Mouse (Mus musculus) frontal cortex, postnatal 25 days (tissue): ENCODE results near the gene Gm4450.
"Not testable (repeated sequence)": the region's sequence is repeated elsewhere in the genome, so short reads cannot be mapped to it uniquely, and the experiment has no call there.

ENCODE experiments used
- DNase-seq, 2 experiments: peaks; one replicate each; pipeline ENCODE4 v3.0.0; 2022; ENCODE audit warnings: low spot score in 2 of 2

The Gm4450 gene

DNA sequence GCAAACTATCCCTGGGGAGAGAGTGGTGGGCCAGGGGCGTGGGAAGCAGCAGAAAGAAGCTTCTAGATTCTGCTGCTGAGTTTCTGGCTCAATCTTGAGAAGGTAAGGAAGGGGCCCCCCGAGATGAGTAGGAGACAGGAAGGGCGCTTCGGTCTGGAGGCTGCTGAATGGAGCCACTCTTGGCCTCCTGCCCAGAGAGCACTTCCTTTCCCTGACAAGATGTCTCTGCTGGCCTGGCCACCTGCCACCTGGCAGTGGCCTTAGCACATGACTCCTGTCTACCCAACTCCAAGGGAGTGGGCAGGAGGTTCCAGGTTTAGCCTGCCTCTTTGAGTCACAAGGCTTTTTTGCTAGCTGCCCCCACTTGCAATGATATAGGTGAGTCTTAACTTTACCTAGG lies 39.6 kb downstream of the Gm4450 start:
- DNase-seq, result peak; percentile 64 to 72

DNA sequence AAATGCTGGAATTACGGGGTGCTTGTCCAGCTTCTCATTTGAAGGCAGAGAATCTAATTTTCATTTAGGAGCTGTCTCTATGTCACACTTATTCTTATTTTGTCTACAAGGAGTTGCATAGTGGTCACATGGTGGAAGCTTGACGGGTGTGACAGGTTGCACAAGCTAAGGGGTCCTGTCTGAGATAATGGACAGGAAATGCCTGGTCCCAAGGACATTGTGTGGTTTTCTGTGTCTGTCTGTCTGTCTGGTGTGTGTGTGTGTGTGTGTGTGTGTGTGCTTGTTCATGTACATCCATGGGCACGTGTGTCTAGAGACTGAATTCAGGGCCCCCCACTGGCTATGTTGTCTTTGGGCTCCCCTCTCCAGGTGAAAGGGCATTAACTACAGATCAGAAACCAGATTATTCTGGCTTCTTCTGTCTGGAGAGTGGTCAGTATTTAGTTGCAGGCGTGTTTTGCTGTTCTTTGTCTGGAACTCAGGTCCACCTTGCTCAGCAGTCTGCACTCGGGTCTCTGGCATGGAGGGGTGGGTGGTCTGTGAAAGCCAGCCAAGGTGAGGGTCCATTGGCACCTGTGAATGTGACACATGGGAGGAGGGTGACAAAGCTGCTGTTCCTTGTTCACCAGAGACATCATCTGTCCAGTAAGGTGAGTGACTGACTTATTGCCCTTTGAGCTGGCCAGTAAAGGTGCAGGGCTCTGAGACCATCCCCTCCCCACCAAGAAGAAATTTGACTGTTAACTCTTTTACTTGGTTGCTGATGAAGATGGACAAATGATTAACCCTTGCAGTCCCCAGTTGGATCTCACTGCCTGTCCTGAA lies 40.3 kb downstream of the Gm4450 start:
- no peak for DNase-seq

DNA sequence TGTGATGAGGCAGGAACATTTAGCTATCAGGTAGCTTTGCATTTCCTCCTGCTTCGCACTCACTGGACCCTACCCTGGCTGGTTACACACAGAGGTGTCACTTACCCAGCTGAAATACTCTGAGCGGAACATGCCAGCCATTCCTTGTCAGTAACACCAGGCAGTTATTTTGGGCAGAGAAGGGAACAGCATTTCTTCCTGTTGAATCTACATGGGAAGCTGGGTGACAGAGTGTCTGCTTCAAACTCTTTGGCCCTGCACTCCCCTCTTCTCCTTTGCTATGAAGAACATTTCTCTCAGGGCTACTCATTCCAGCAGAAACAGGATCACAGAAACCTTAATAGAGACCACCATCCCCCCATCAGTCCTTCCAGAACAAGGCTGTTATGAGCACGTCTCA lies 42.6 kb downstream of the Gm4450 start:
- DNase-seq, result no peak

DNA sequence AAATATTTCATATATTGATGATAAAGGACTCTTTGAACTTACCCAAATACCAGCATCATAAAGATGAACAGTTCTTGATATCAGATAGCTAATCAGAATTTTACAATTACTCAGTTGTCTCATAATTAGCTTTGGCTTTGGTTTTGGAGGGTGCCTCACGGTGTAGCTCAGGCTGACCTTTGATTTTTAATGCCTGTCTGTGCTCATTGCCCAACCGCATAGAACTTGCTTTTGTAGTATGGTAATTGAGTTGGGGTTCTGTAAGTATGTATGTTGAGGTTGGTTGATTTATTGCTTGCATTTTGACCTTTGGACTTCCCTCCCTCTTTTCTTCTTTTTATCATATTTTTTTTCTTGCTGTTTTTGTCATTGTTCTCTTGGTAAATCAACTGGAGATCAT lies 43.2 kb downstream of the Gm4450 start:
- no peak for DNase-seq

DNA sequence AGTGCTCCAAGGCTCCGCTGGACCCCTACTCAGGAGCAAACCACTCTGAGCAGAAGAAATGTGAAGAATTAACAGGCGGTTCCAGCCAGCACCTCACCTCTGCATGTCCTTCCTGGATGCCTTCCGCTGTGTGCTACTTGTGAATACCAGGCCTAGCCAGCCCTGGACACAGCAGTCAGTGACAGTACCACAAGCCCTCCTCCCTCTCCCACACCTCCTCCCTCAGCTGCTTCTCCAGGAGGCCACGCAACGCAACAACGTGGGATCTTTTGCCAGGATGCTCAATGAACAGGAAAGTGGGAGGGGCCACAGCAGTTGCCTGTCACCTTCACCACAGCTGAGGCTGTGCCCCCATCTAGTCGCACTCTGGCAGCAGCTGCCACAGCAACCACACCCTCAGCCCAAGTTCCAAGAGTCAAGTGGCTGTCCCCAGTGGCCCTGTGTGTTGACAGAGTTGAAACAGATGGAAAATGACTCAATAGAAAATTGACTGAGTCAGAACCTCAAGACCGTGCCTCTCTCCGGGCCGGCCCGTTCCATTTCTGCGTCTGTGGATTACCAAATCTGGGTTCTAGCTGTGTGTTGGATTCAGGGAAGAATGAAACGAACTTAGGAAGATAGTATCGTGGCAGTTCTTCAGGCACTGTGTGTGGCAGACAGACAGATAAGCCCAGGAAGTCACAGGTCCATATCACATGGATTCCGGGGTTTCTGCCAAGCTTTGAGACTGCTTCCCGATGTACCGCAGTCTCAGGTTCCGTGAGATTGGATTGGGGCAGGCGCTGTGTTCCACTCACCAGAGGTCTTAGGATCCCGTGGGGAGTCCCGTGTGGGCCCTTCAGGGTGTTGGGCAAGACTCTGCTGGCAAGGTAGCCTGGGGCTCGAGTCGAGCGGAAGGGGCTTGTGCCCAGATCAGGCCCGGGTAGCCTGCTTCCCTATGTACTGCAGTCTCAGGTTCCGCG lies 46.0 kb downstream of the Gm4450 start:
- not testable (repeated sequence) for DNase-seq

DNA sequence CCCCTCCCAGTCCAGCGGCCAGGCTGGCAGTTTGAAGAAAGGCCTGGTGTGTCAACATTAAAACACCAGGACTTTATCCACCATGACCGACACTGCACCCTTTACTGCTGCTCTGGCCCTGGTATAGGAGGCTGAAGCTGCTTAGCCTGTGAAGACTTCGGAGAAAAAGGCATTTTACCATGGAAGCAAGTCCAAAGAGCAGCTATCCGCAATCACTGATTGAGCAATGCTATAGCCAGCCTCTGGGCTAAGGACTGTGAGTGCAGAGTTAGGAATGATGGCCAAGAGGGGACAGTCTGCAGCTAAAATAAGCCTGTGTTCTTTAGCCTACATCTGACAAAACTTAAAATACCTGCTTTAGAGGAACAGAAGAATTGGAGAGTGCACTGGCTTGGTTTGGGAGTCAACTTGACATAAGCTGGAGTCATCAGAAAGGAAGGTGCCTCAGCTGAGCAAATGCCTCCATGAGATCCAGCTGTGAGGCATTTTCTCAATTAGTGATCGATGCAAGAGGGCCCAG lies 49.6 kb downstream of the Gm4450 start:
- not testable (repeated sequence) for DNase-seq

DNA sequence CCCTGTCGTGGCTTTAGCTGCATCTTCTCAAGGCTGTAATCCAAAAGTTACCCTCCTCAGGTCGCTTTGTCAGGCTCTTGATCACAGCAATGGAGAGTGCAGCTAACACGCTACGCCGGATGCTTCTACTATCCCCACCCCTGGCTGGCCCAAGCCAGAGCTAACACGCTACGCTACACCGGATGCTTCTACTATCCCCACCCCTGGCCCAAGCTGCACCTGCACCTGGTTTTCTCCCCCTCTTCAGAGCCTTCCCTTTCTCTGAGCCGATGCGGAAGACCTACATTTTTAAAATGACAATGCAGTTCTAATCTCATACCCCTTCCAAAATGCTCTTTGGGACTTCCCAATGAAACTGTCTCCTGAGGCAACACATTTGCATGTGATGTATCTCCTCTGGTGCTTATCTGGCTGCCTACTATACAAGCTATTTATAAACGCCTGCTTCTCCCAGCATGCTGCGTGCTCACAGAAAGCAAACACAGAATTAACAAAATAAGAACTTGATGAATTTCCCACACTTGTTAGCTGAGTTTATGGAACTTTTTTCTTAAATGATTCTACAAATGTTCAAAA lies 50.3 kb downstream of the Gm4450 start:
- DNase-seq, result peak in 1 of 2 experiments; percentile 8

DNA sequence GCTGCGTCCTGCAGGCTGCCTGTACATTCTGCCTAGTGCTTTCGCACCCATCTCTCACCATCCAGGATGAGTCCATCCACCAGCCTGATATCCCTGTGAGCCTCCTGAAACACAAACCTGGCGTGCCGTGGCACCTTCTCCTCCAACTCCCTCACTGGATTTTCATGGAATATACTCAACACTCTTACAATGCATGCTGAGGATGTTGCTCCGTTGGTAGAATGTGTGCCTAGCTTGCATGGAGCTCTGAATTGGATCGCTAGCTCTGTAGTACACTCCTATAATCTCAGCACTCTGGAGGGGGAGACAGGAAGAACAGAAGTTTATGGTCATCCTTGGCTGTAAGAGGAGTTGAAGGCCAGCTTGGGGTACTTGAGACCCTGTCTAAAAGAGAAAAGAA lies 51.0 kb downstream of the Gm4450 start:
- peak in 1 of 2 experiments; percentile 2 for DNase-seq

DNA sequence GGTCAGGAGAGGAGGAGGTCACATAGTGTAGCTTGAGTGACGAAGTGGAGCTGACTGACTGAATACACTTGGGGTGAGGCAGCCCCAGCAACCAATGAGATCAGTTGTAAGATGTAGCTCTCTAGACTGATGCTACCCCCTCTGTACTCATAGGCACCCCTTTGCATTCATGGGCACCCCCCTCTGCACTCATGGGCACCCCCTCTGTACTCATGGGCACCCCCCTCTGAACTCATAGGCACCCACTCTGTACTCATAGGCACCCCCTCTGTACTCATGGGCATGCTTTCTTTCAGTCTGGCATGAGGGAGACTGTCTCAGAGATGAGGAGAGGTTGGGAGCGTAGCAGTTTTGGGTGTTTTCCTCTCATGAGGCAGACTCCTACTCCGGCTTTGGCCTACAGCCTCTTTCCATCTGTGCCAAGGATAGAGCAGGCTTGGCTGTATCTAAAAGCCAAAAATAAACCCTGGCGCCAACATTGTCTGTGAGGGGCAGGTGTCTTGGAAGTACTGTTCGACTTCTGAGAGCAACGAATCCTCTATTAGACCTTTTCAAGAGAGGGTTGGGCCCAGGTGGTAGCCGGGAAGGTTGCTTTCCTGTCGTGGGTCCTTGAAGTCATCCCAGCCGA lies 52.5 kb downstream of the Gm4450 start:
- DNase-seq, result not testable (repeated sequence)
